Mouse (Mus musculus): ENCODE results near the gene Ap3m1.

DNA sequence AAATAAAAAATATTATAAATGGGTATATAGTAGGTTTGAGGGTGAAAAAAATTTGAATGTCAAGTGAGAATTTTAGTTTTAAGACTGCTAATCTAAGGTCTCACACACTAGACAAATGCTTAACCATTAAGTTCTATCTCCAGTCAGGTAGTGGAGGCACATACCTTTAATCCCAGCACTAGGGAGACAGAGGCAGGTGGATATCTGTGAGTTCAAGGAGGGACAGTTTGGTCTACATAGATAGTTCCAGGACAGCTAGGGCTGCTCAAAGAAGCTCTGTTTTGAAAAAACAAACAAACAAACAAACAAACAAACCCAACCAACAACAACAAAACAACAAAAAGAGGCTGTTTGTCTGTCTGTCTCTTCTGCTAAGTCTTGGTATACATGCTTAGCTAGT is 44.0 kb upstream of the Ap3m1 start:
- no peak for TF ChIP-seq GATA1 (IDR thresholded peaks at IDR 0.05; ENCODE audit: low read length)
- TF ChIP-seq TAL1 (IDR thresholded peaks at IDR 0.05; ENCODE audit: low read length), result no peak

Measured in erythroblast, embryonic 14.5 days (primary cell).